Mouse (Mus musculus): ENCODE results near the gene Gdap1l1.

DNA sequence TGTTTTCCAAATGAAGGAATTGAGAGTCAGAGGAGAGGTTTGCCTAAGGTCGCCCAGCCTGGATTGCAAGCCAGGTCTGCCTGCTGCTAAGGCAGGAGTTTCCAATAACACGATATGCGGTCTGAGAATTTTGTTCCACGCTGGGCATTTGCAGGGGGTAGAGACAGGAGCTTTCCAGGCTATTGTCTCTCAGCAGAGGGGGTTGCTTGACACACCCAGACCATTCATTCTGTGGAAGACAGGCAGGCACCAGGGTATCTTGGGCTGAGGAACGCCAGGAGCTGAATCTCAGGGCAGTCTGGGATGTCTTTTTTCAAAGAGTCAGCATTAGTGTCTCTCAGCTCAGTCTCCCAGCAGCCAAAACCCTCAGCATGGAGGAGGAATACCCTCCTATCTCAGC is 54.8 kb downstream of the Gdap1l1 start:
- TF ChIP-seq CTCF (IDR thresholded peaks at IDR 0.05; ENCODE audit: control insufficient read depth, insufficient read depth, low read length): no peak
- no peak for TF ChIP-seq POLR2A (IDR thresholded peaks at IDR 0.05; ENCODE audit: borderline replicate concordance, control insufficient read depth, low read depth, low read length)
